Mouse (Mus musculus) ES-Bruce4 (cell line): ENCODE measurements around the gene Foxo1.

ENCODE experiments used
- CTCF ChIP-seq: IDR thresholded peaks from one replicate; pipeline ENCODE4 v1.8.1; 2011; ENCODE audit warnings: low read depth, low read length
- EP300 ChIP-seq: IDR thresholded peaks from 2 replicates; pipeline ENCODE4 v1.6.1; 2011; ENCODE audit warnings: low read depth, low read length; ENCODE audit not compliant: insufficient read depth

- TF ChIP-seq CTCF (no peak), EP300 (no peak)
Observed at GRCm38 (mm10) chr3:52271376-52271775, 3.2 kb downstream of the Foxo1 start.
